Comparison of ENCODE assay signal across 15 mouse cellular contexts in the genomic region with DNA sequence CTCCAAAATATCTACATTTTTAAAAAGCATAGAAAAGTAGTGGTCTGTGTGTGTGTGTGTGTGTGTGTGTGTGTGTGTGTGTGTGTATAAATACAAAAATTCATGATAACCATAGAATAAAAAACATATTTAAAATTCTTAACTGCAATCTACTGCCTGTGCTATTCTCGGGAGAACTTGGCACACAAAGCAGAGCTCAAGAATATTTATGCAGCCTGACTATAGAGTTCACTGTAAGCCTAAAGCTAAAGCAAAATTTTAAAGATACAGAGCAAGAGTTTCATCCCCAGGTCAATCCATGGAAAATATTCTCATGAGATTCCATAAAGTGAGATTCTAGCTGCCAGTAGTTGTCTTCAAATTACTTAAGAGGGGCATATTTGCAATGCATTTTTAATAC.
"Had no signal": no experiment of that assay in that cellular context is flagged by ENCODE, and none has a peak within 500 bp of the region (broad histone marks: within the 10 kb centered on the region; RNA-seq: fewer than 3 reads in every experiment).

No protein-coding gene starts in this region.

- H3K4me3 ChIP-seq: liver, embryonic 13.5 days; liver, embryonic 15.5 days; megakaryocyte, embryonic 14.5 days; midbrain, embryonic 15.5 days; neural tube, embryonic 12.5 days; stomach, embryonic 15.5 days had no signal

- H3K4me2 ChIP-seq: liver, embryonic 13.5 days; liver, embryonic 15.5 days; midbrain, embryonic 11.5 days; midbrain, embryonic 15.5 days; neural tube, embryonic 12.5 days; stomach, embryonic 15.5 days had no signal

- H3K9me3 ChIP-seq: liver, embryonic 13.5 days; liver, embryonic 15.5 days; megakaryocyte, embryonic 14.5 days; midbrain, embryonic 15.5 days; neural tube, embryonic 12.5 days; stomach, embryonic 15.5 days had no signal

- DNase-seq: liver, embryonic 13.5 days; liver, postnatal 0 days; lung, adult 2 months; lung, postnatal 10 days; thymus, adult 2 months; thymus, postnatal 25 days; thymus, postnatal 4 days had no signal

- H3K27ac ChIP-seq: liver, embryonic 13.5 days; liver, embryonic 15.5 days; macrophage; midbrain, embryonic 15.5 days; neural tube, embryonic 12.5 days; stomach, embryonic 15.5 days; stomach, postnatal 0 days had no signal

- H3K4me1 ChIP-seq: liver, embryonic 13.5 days; liver, embryonic 15.5 days; megakaryocyte, embryonic 14.5 days; midbrain, embryonic 15.5 days; neural tube, embryonic 12.5 days; stomach, embryonic 15.5 days had no signal

- ATAC-seq: liver, postnatal 0 days; midbrain, embryonic 15.5 days had no signal

- H3K27me3 ChIP-seq: liver, embryonic 13.5 days; liver, embryonic 15.5 days; megakaryocyte, embryonic 14.5 days; midbrain, embryonic 15.5 days; neural tube, embryonic 12.5 days; stomach, embryonic 15.5 days had no signal

- H3K36me3 ChIP-seq: liver, embryonic 13.5 days; liver, embryonic 15.5 days; midbrain, embryonic 15.5 days; neural tube, embryonic 12.5 days; stomach, embryonic 15.5 days had no signal

- H3K9ac ChIP-seq: liver, embryonic 13.5 days; liver, embryonic 15.5 days; liver, postnatal 0 days; midbrain, embryonic 15.5 days; neural tube, embryonic 12.5 days; stomach, embryonic 15.5 days had no signal
